Mouse (Mus musculus): ENCODE results near the gene Rhod. TPM values are rescaled to one million over a fixed set of nuclear protein-coding genes. Genes with fewer than 3 reads are reported as not detected.
"Not testable (repeated sequence)": the region's sequence is repeated elsewhere in the genome, so short reads cannot be mapped to it uniquely, and the experiment has no call there.

Rhod gene
- total and polyA plus RNA-seq, 3 experiments, result 0.06 TPM; not detected in 2

DNA sequence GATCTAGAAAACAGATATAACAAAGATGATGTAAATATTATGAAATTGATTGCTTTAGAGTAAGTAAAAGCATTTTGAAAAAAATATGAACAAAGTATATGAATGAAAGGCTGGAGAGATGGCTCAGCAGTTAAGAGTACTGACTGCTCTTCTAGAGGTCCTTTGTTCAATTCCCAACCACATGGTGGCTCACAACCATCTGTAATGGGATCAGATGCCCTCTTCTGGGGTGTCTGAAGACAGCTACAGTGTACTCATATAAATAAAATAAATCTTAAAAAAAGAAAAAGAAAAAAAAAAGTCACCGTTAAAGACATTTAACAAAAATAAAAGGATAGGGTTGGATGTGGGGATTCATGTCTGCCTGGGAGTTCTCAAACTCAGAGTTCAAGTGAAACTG is 56.9 kb downstream of the Rhod start:
- not testable (repeated sequence) for H3K4me3 ChIP-seq (ENCODE audit: control insufficient read depth in 1 of 2, insufficient read depth in 1 of 2, low read depth in 2 of 2, low read length in 2 of 2); H3K27ac ChIP-seq (ENCODE audit: control insufficient read depth, low read depth, low read length); DNase-seq (ENCODE audit: low read depth, low spot score); H3K27me3 ChIP-seq (ENCODE audit: control insufficient read depth in 1 of 2, insufficient read depth in 2 of 2, low read length in 2 of 2); H3K9ac ChIP-seq (ENCODE audit: control insufficient read depth, low read depth, low read length, poor library complexity, severe bottlenecking); H3K9me3 ChIP-seq (replicated peaks; ENCODE audit: insufficient read depth, low read length)
- Histone ChIP-seq H3K4me1 (ENCODE audit: control insufficient read depth in 1 of 2, insufficient read depth in 2 of 2, low read length in 2 of 2) (peaks cover 0 to 11% of the 10 kb centered on the region in 2 experiments; a peak in 2 of 4 replicates), H3K36me3 (ENCODE audit: control insufficient read depth in 1 of 2, insufficient read depth in 2 of 2, low read length in 2 of 2) (peaks cover 25 to 26% of the 10 kb centered on the region in 2 experiments), H3K79me2 (ENCODE audit: control insufficient read depth, insufficient read depth, low read length, poor library complexity) (peaks cover 22% of the 10 kb centered on the region)
- TF ChIP-seq CTCF (IDR thresholded peaks at IDR 0.05 in 2 of 3, conservative IDR thresholded peaks at IDR 0.05 in 1 of 3; ENCODE audit: control insufficient read depth in 1 of 3, insufficient read depth in 1 of 3, low read depth in 2 of 3, low read length in 3 of 3, poor library complexity in 1 of 3, severe bottlenecking in 1 of 3) (0 out of 6 replicates have a peak, but pooled peaks of 1 of the 3 experiments have one; percentile 20), SMC3 (IDR thresholded peaks at IDR 0.05; ENCODE audit: low read depth, low read length) (peak; percentile 14; the same call in 1 of the 2 replicates)

Other genes starting within 250 kb of the Rhod start
- 14.0 and 15.2 TPM in 2 replicates for gene Tbc1d10c, start 248.1 kb downstream of the Rhod start, total RNA-seq (2012; rRNA removed)
- 10 to 100 TPM in 1 of 2 experiments, not detected in 1; 15.5 TPM for gene Tbc1d10c, start 248.1 kb downstream of the Rhod start, polyA plus RNA-seq (2012; ENCODE audit: insufficient read depth in 1 of 2, insufficient read length in 2 of 2, low read depth in 1 of 2, low replicate concordance in 2 of 2, missing spikeins in 1 of 2)
- gene Ppp1ca, start 247.4 kb downstream of the Rhod start, total RNA-seq (2012; rRNA removed), result 437 and 453 TPM in 2 replicates
- gene Ppp1ca, start 247.4 kb downstream of the Rhod start, polyA plus RNA-seq (2012; ENCODE audit: insufficient read depth in 1 of 2, insufficient read length in 2 of 2, low read depth in 1 of 2, low replicate concordance in 2 of 2, missing spikeins in 1 of 2), result 100 to 1,000 TPM; 455 to 505 TPM
- gene Rad9a, start 237.8 kb downstream of the Rhod start, total RNA-seq (2012; rRNA removed), result 20.5 and 21.3 TPM in 2 replicates
- 10 to 100 TPM in 1 of 2 experiments, not detected in 1; 37.9 TPM for gene Rad9a, start 237.8 kb downstream of the Rhod start, polyA plus RNA-seq (2012; ENCODE audit: insufficient read depth in 1 of 2, insufficient read length in 2 of 2, low read depth in 1 of 2, low replicate concordance in 2 of 2, missing spikeins in 1 of 2)
- gene Clcf1, start 225.2 kb downstream of the Rhod start, total RNA-seq (2012; rRNA removed), result 0.13 and 0.42 TPM in 2 replicates
- 1 to 10 TPM in 1 of 2 experiments, not detected in 1; 2.3 TPM for gene Clcf1, start 225.2 kb downstream of the Rhod start, polyA plus RNA-seq (2012; ENCODE audit: insufficient read depth in 1 of 2, insufficient read length in 2 of 2, low read depth in 1 of 2, low replicate concordance in 2 of 2, missing spikeins in 1 of 2)
- gene AC109138.7, start 225.1 kb downstream of the Rhod start, total RNA-seq (2012; rRNA removed), result not detected in 2 replicates
- gene AC109138.7, start 225.1 kb downstream of the Rhod start, polyA plus RNA-seq (2012; ENCODE audit: insufficient read depth in 1 of 2, insufficient read length in 2 of 2, low read depth in 1 of 2, low replicate concordance in 2 of 2, missing spikeins in 1 of 2), result not detected
- 18.5 and 21.1 TPM in 2 replicates for gene Pold4, start 207.5 kb downstream of the Rhod start, total RNA-seq (2012; rRNA removed)
- 10 to 100 TPM in 1 of 2 experiments, not detected in 1; 40.4 TPM for gene Pold4, start 207.5 kb downstream of the Rhod start, polyA plus RNA-seq (2012; ENCODE audit: insufficient read depth in 1 of 2, insufficient read length in 2 of 2, low read depth in 1 of 2, low replicate concordance in 2 of 2, missing spikeins in 1 of 2)
- 7.4 and 9.2 TPM in 2 replicates for gene Ssh3, start 170.3 kb downstream of the Rhod start, total RNA-seq (2012; rRNA removed)
- 10 to 100 TPM in 1 of 2 experiments, not detected in 1; 14.1 TPM for gene Ssh3, start 170.3 kb downstream of the Rhod start, polyA plus RNA-seq (2012; ENCODE audit: insufficient read depth in 1 of 2, insufficient read length in 2 of 2, low read depth in 1 of 2, low replicate concordance in 2 of 2, missing spikeins in 1 of 2)
- gene Ankrd13d, start 156.3 kb downstream of the Rhod start, total RNA-seq (2012; rRNA removed), result 0.96 and 1.4 TPM in 2 replicates
- gene Ankrd13d, start 156.3 kb downstream of the Rhod start, polyA plus RNA-seq (2012; ENCODE audit: insufficient read depth in 1 of 2, insufficient read length in 2 of 2, low read depth in 1 of 2, low replicate concordance in 2 of 2, missing spikeins in 1 of 2), result 1 to 10 TPM in 1 of 2 experiments, not detected in 1; 2.6 TPM
- 65.1 and 75.2 TPM in 2 replicates for gene Grk2, start 133.2 kb downstream of the Rhod start, total RNA-seq (2012; rRNA removed)
- gene Grk2, start 133.2 kb downstream of the Rhod start, polyA plus RNA-seq (2012; ENCODE audit: insufficient read depth in 1 of 2, insufficient read length in 2 of 2, low read depth in 1 of 2, low replicate concordance in 2 of 2, missing spikeins in 1 of 2), result 100 to 1,000 TPM in 1 of 2 experiments, not detected in 1; 105 TPM
- 20.3 and 24.8 TPM in 2 replicates for gene Kdm2a, start 41.1 kb downstream of the Rhod start, total RNA-seq (2012; rRNA removed)
- 10 to 100 TPM in 1 of 2 experiments, not detected in 1; 55.9 TPM for gene Kdm2a, start 41.1 kb downstream of the Rhod start, polyA plus RNA-seq (2012; ENCODE audit: insufficient read depth in 1 of 2, insufficient read length in 2 of 2, low read depth in 1 of 2, low replicate concordance in 2 of 2, missing spikeins in 1 of 2)
- gene Syt12, start 38.0 kb upstream of the Rhod start, total RNA-seq (2012; rRNA removed), result not detected in 2 replicates
- gene Syt12, start 38.0 kb upstream of the Rhod start, polyA plus RNA-seq (2012; ENCODE audit: insufficient read depth in 1 of 2, insufficient read length in 2 of 2, low read depth in 1 of 2, low replicate concordance in 2 of 2, missing spikeins in 1 of 2), result not detected
- gene 2010003K11Rik, start 59.2 kb upstream of the Rhod start, total RNA-seq (2012; rRNA removed), result not detected in 2 replicates
- gene 2010003K11Rik, start 59.2 kb upstream of the Rhod start, polyA plus RNA-seq (2012; ENCODE audit: insufficient read depth in 1 of 2, insufficient read length in 2 of 2, low read depth in 1 of 2, low replicate concordance in 2 of 2, missing spikeins in 1 of 2), result not detected
- gene Pcx, start 71.0 kb upstream of the Rhod start, total RNA-seq (2012; rRNA removed), result 5.9 and 7.2 TPM in 2 replicates
- gene Pcx, start 71.0 kb upstream of the Rhod start, polyA plus RNA-seq (2012; ENCODE audit: insufficient read depth in 1 of 2, insufficient read length in 2 of 2, low read depth in 1 of 2, low replicate concordance in 2 of 2, missing spikeins in 1 of 2), result 1 to 10 TPM in 1 of 2 experiments, not detected in 1; 7.9 TPM
- gene Lrfn4, start 176.2 kb upstream of the Rhod start, total RNA-seq (2012; rRNA removed), result 11.5 and 14.0 TPM in 2 replicates
- 10 to 100 TPM in 1 of 2 experiments, not detected in 1; 17.5 TPM for gene Lrfn4, start 176.2 kb upstream of the Rhod start, polyA plus RNA-seq (2012; ENCODE audit: insufficient read depth in 1 of 2, insufficient read length in 2 of 2, low read depth in 1 of 2, low replicate concordance in 2 of 2, missing spikeins in 1 of 2)
- 37.1 and 43.1 TPM in 2 replicates for gene Rce1, start 186.2 kb upstream of the Rhod start, total RNA-seq (2012; rRNA removed)
- gene Rce1, start 186.2 kb upstream of the Rhod start, polyA plus RNA-seq (2012; ENCODE audit: insufficient read depth in 1 of 2, insufficient read length in 2 of 2, low read depth in 1 of 2, low replicate concordance in 2 of 2, missing spikeins in 1 of 2), result 10 to 100 TPM in 1 of 2 experiments, not detected in 1; 67.8 TPM

All from MEL (cell line).